In genomic region chr11:116030088-116030897, GRCm38 (mm10) we compare ENCODE assay signal across 8 mouse cellular contexts. TPM values are rescaled to one million over a fixed set of nuclear protein-coding genes. Genes with fewer than 3 reads are reported as not detected.
A peak's percentile ranks its signal among the peaks of the same experiment; 100 is the strongest.
DNase-seq lines count a peak whose midpoint lies in the region; ATAC-seq lines count a peak whose summit lies in the region.

Gene Unk, plus strand, starts transcription at chr11:116030322.

- intact Hi-C loops in gastrocnemius, postnatal 14 days (cut with DNase I; ENCODE audit: low total_unique reads) = loop anchor here (10.0 kb wide), 1 partner anchor 105 kb away; the partner anchor contains the start of genes Mrpl38 and Trim65
- intact Hi-C loops in left cerebral cortex, postnatal 10 days (cut with DNase I) = loop anchor here (5.0 kb wide), 2 partner anchors 57 to 102 kb away; partner anchors contain the start of genes Trim65 and Wbp2

- ATAC-seq in inflammation-experienced regulatory T-cells, adult 6 months = peak; percentile 84
- ATAC-seq in megakaryocyte-erythroid progenitor cell, adult 5-6 weeks (replicated peaks; ENCODE audit: low FRiP score, low TSS enrichment, poor library complexity, severe bottlenecking) = peak; percentile 89

- peak; percentile 98 to 99 for DNase-seq in adrenal gland, adult (ENCODE audit: inconsistent age in 2 of 2, low spot score in 1 of 2)
- DNase-seq in embryo, embryonic 10.5 days (ENCODE audit: low spot score) = peak; percentile 100
- DNase-seq in gastrocnemius, postnatal 14 days = peak; percentile 96
- DNase-seq in left cerebral cortex, postnatal 10 days (ENCODE audit: extremely low spot score in 1 of 2, low spot score in 2 of 2) = peak; percentile 98
- peak; percentile 97 for DNase-seq in right cerebral cortex, postnatal 25 days
- DNase-seq in urinary bladder, postnatal 4 days (ENCODE audit: low spot score in 2 of 2) = peak; percentile 94 to 96

RNA-seq across cellular contexts. Expression of gene Unk, which starts in this region (rescaled TPM):
- 1 to 10 TPM; 7.3 to 7.7 TPM for total RNA-seq in gastrocnemius, postnatal 14 days (2021)
- polyA plus RNA-seq in inflammation-experienced regulatory T-cells, adult 6 months (2017; shearing (Covaris generic)) = 10 to 100 TPM; 10.1 to 14.6 (median 12.7) TPM
- 10 to 100 TPM; 24.8 to 25.8 TPM for total RNA-seq in left cerebral cortex, postnatal 10 days (2021)
- total RNA-seq in megakaryocyte-erythroid progenitor cell, adult 5-6 weeks (2014; fragmentation: Nextera tagmentation) = 27.0 and 53.0 TPM in 2 replicates
- total RNA-seq in megakaryocyte-erythroid progenitor cell, adult 5-6 weeks (2017) = 11.0 and 12.0 TPM in 2 replicates

Comparison
In these comparisons a context has a peak if more than half of its experiments do, and no peak if none do; other contexts are left out.
1. Peak in every context shown above with its lines: DNase-seq and ATAC-seq.